Mouse (Mus musculus): ENCODE results near the gene Cacng7. TPM values are rescaled to one million over a fixed set of nuclear protein-coding genes. Genes with fewer than 3 reads are reported as not detected.
"Not testable (repeated sequence)": the region's sequence is repeated elsewhere in the genome, so short reads cannot be mapped to it uniquely, and the experiment has no call there.

Gene Cacng7
- total RNA-seq (2021) = 100 to 1,000 TPM; 115 to 121 TPM
- long read RNA-seq, experiment 1, partial matches to known transcripts = 0 of 5 reads
- long read RNA-seq, experiment 1, other reads (novel, unspliced or antisense) = 4 of 5 reads
- long read RNA-seq, experiment 2, partial matches to known transcripts = 0 of 4 reads
- long read RNA-seq, experiment 2, other reads (novel, unspliced or antisense) = 3 of 4 reads

DNA sequence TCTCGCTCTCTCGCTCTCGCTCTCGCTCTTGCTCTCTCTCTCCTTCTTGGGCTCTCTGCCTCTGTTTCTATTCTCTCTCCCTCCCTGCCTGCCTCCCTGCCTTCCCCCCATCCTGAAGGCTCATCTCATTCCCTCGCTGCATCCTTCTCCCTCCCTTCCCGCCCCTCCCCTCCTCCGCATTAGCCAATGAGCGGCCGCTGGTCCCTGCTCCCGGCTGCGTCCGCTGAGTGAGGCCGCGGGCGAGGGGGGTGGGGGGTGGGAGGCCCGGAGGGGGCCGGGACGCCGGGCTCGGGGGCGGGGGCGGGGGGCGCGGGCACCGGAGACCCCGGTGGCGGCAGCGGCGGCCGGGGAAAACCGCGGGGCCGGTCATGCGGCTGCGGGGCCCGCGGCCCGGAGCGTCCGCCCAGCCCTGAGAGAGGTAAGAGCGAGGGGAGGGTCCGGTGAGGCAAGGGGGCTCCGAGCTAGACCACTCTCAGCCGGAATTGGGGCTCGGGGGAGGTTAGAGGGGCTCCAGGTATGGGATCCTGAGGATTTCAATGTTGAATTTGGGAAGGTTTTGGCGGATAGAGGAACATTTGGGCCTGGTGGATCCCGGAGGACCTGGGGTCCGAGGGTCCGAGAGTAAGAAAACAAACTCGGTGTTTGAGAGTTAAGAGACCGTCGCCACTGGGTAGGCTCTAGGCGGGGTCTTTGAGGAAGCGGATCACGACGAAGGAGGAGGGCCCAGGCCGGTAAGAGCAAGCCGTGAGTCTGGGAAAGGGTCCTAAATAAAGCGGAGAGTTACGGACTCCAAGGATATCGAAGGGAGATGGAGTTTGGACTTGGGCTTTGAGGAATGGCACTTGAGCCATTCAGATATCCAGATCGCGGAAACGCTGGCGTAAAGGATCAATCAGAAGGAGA is at the start of gene Cacng7:
TSS of gene Cacng7 (plus strand) at position 337 of the 903 bp plus-strand sequence.
- DNase-seq (ENCODE audit: low spot score in 2 of 2) = peak; percentile 37 to 55

DNA sequence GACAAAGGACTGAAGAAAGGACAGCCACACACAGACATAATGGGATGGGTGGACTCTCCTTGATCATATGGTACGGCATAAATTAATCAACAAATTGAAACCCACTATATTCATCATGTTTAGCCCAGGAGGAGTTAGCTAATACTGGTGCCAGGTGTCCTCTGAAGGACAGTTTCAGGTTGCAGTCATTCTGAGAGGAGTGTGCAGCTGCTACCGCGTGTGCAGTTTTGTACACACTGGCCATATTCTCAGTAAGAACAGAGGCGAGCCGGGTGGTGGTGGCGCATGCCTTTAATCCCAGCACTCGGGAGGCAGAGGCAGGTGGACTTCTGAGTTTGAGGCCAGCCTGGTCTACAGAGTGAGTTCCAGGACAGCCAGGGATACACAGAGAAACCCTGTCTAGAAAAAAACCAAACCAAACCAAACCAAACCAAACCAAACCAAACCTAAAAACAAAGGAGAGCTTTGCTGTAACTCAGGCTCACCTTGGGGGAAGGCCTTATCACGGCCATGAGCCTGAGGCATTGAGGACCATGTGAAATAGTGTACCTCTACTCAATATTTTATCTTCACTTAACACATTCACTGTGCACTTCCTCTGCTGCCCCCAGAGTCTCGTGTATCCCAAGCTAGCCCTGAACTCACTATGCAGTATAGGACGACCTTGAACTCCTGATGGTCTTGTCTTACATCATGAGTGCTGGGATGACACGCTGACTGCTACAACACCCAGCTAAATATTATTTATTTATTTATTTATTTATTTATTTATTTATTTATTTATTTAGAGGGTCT is 49.5 kb upstream of the Cacng7 start:
- DNase-seq (ENCODE audit: low spot score in 2 of 2) = no peak

DNA sequence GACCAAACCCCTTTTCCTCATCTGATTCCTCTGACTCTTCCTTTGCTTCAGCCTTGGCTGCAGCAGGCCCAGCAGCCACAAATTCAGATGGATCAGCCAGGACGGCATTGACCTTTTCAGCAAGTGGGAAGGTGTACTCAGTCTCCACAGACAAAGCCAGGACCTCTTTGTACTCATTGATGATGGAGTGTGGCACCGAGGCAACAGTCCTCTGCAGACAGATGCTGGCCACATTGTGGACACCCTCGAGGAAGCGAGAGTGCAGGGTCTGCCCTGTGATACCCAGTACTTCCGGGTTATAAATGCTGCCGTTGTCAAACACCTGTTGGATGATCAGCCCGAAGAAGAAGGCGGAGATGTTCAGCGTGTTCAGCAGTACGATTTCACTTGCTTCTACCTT is 48.2 kb upstream of the Cacng7 start:
- no peak for DNase-seq (ENCODE audit: low spot score in 2 of 2)

DNA sequence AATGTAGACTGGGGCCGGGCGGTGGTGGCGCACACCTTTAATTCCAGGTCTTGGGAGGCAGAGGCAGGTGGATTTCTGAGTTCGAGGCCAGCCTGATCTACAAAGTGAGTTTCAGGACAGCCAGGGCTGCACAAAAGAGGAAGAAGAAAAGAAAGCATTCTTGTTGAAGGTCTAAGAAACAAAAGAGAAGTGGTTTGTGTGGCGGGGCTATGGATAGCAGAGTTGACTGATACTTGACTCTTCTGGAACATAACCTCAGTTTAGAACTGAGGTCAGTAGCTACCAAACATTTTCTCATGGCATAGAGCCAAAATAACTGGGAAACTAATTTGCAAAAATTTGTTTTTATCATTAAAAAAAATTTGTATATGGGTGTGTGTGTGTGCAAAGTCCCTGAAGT is 46.7 kb upstream of the Cacng7 start:
- no peak for DNase-seq (ENCODE audit: low spot score in 2 of 2)

DNA sequence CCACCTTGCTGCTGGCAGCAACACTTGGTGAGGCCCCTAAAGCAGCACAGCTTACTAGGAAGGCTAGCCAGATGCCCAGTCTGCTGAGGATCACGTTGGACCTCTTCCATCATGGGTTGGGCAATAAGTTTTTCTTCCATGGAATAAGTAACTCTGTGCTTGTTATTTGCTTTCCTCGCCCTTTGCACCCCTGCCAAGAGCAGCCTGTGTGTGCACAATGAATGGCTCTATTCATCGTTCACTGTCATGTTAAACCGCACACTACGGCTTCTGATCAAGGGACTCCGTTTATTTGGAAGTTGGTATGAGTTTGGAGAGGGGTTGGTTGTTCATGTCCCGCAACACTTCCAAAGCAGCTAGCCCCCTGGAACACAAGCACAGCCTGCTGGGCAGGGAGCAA is 45.6 kb upstream of the Cacng7 start:
- peak in 1 of 2 experiments; percentile 51 for DNase-seq (ENCODE audit: low spot score in 2 of 2)

DNA sequence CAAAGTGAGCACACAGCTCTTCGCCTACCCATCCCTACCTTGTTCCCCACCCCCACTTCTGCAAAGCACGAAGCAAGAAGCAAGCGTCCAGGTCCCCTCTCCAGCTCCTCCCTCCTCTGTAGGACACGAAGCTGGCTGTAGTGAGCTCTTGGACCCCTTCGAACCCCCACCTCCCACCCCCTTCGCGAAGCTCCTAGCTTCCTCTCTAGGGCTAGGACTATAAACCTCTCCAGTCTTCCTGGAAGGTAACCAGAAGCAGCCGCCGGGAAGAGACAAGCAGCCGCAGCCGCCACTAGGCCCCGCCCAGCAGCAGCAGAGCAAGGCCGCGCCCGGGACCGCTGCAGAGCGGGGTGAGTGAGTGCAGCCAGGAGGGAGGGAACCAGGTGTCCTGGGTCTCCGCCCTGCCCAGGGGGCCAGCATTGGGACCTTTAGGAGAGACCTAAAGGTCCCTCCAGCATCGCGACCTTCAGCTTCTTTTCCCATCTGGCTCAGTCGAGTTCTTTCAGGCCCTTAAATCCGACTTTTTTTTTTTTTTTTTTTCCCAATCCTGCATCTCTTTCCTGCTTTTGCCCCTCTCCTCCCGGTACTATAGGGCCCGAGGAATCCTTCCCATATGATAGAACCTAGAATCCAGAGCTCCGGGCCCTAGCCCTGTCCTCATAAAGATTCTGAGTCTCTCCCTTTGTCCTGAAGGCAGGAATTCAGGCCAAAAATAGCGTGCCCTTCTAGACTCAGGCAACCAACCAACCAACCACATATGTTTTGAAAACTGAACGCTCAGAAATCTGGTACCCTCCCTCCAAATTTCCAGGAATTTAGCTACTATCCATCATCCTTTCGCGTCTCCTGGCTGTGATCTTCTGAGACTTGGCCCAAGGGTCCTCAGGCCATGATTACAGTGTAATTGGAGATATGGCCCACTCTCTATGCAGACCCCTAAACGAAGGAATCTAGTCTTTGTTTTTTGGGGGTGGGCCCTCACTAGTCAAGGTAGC is 43.5 kb upstream of the Cacng7 start, which contains the start of the genes Myadm and Prkcg:
TSS of gene Myadm (plus strand) at position 105 of the 995 bp plus-strand sequence.
TSS of gene Prkcg (plus strand) at position 204 of the 995 bp plus-strand sequence.
- peak; percentile 58 to 61 for DNase-seq (ENCODE audit: low spot score in 2 of 2)

DNA sequence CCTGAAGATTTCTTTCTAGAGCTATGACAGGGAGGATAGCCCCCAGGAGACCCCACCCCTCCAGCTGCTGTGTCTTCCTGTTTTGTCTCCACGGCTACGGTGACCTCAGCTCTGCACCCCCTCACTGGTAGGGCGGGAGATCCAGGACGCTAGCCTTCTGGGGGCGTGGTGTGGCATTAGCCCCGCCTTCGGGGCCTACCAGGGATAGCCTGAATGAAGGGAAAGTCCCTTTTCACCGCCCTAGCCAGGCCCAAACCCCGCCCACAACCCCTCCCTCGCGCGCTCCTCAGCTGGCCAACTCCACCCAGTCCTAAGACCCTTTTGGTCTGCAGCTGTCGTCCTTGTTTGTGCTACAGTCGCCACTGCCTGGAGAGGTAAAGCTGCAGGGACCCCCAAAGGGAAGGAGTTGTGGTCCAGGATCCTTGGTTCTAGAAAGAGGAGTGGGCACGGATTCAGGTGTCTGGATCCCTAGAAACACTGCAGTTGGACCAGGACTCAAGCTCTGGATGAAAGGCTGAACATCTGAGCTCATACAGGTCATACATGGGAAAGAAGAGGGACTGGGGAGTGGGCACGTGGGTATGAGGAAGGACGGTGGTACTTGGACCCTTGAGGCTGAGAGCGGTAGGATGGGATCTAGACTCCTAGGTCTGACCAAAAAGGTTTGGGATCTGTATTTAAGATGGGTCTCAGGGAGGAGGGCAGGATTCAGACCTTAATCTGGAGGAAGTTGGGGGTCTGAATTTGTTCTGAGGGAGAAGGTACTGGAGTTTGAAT is 42.3 kb upstream of the Cacng7 start:
- peak; percentile 77 to 91 for DNase-seq (ENCODE audit: low spot score in 2 of 2)

DNA sequence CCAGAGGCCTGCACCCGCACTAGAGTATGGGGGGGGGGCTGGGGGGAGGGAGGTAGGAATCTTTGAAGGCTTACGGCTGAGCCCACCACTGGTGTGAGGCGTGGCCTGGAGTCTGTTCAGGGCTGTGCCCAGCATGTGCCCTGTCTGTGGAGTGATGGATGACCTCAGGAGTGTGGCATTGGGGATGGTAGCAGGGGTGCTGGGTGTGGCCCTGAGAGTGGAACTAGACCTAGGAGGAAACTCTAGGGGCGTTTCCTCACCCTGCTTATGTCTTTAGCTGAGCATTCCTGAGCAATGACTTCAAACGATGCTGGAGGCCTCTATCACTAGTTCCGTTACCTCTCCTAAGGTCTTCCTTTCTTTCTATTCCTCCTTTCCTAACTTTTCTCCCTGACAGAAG is 41.6 kb upstream of the Cacng7 start:
- no peak for DNase-seq (ENCODE audit: low spot score in 2 of 2)

DNA sequence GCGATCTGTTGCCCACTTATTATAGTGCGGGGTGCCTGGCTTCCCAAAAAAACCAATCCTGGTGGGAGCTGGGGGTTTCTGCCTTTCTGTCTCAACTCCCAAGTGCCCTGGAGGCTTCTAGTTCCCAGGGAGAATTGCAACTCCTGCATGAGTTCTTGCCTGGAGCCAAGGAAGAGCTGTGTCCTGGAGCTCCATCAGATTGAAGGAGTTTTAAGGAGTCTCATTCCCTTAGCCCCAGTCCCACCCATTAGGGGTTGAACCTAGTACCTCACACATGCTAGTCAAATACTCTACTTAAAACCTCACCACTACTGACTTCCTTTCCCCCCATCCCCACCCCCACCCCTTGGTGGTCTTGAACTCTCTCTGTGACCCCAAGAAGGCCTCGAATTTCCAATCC is 41.0 kb upstream of the Cacng7 start:
- no peak for DNase-seq (ENCODE audit: low spot score in 2 of 2)

DNA sequence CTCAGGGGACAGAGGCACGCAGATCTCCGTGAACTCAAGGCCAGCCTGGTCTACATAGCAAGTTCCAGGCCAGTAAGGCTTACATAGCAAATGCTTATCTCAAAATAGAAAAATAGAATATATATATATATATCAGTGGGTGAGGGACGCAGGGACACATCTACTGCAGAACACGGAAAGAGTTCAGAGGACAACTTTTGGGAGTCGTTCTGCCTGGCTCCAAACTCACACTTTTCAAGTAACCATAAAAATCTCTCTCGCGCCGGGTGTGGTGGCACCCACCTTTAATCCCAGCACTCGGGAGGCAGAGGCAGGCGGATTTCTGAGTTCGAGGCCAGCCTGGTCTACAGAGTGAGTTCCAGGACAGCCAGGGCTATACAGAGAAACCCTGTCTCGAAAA is 40.5 kb upstream of the Cacng7 start:
- not testable (repeated sequence) for DNase-seq (ENCODE audit: low spot score in 2 of 2)

DNA sequence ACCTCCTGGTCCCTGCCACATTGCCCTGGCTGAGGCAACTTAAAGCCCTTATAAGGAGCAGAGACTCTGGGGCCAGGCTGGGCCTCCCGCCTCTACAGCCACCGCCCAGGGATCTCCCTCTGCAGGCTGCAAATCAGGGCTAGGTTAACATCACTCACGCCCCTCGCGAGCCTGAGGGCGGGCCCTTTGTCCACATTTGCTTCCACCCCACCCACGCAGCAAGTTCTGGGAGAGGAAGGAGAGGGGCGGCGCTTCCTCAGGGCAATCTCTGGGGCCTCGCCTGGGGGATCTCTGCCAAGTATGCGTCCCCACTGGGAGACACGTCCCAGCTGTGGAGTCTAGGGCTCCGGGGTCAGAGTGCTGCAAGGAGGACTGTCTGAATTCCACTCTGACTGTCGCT is 40.0 kb upstream of the Cacng7 start:
- no peak for DNase-seq (ENCODE audit: low spot score in 2 of 2)

DNA sequence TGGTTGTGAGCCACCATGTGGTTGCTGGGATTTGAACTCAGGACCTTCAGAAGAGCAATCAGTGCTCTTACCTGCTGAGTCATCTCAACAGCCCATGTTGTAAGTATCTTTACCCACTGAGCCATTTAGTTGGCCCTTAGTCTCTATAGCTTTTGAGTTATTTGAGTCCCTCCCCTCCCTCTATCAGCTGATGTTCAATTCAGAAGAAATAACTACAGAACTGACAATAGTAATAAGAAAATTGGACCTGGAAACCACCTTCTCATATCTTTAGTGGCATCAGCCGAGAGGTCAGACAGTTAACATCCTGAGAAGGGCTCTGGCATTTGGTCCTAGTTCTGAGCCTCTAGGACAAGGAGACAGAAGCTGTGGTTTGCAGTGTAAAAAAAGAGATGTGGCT is 38.0 kb upstream of the Cacng7 start:
- DNase-seq (ENCODE audit: low spot score in 2 of 2) = no peak

DNA sequence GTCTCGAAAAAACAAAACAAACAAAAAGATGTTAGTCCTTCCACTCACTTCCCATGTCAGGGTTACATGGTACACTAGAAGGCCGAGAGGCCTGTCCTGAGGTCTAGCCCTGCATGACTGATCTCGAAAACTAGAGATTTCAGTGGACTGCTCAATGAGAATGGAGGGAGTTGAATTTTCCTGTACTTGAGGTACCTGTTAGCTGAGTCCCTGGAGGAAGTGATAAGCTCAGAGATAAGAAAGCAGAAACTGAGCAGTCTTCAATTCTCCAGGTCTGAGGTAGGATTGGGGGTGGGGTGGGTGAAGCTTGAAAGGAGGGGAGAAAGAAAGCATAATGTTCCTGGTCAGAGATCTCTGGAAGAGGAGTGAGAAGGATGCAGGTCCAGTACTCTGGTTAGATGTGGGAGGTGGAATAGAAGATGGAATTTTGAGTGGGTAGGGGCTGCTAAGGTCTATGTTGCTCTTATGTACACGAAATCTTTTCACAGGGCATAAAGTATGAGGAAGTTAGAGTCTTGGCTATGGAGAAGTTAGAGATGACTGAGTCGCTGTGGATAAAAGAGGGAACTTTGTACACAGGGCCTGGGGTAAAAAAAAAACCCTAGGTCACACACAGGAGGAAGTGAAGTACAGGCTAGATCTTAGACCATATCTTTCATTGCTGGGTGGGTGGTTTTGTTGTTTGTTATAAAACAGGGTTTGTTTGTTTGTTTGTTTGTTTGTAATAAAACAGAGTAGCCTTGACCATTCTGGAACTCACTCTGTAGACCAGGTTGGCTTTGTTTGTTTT is 37.2 kb upstream of the Cacng7 start:
- DNase-seq (ENCODE audit: low spot score in 2 of 2) = no peak

DNA sequence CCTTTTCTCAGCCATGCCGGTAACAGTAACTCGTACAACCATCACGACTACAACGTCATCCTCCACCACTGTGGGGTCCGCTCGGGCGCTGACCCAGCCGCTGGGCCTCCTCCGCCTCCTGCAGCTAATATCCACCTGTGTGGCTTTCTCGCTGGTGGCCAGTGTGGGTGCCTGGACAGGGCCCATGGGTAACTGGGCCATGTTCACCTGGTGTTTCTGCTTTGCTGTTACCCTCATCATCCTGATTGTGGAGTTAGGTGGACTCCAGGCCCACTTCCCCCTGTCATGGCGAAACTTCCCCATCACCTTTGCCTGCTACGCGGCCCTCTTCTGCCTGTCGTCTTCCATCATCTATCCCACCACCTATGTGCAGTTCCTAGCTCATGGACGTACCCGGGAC is 36.0 kb upstream of the Cacng7 start:
- DNase-seq (ENCODE audit: low spot score in 2 of 2) = no peak

DNA sequence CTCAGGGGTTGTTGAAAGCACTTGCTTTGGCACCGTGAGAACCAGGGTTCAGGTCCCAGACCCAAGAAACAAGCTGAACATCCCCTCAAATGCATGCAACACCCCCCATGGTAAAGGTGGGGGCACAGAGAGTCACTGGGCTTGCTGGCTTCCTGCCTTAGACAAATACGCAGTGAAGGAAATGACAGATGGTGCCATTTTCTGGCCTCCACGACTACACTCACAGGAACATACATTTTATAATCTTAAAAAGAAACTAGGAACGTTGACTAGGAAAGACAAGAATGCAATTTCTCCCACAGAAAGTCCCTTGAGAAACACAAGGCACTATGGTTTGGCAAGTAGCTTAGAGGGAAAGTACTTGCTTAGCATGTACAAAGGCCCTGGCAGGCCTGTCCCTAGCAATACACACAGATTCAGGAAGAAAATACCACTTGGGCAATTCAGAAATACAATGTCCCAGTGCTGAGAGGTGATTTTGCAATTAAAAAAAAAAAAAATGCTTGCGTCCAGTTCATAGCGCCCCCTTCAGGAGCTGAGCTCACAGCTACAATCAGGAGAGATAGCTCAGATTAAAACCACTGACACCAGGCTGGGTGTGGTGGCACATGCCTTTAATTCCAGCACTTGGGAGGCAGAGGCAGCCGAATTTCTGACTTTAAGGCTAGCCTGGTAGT is 32.7 kb upstream of the Cacng7 start:
- DNase-seq (ENCODE audit: low spot score in 2 of 2) = peak in 1 of 2 experiments; percentile 33

DNA sequence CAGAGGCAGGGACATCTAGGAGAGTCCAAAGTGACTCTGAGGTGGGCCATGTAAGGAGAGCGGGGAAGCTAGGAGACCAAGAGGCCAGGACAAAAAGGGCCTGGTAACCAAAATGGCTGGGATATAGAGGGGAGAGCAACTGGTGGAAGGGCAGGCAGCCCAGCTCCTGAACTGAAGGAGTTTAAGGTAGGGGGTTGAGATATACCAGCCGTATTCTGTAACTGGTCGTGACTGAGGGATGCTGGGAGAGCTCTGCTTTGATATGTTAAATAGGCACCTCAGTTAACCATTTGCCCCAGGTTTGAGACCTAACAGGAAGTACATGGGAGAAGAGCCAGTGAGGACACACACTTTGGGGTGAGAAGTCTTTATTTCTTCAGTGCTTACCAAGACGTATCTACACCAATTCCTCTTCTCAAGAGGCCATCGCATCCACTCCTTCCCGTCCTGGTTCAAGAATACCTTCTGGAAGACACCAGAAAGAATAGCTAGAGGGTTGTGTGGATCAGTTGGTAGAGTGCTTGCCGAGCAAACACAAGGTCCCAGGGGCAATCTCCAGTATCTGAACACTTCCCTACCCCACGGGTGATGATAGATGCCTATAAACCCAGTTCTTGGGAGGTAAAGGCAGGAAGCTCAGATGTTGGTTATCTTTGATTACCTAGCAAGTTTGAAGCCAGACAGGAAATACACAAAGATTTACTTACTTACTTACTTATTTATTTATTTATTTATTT is 31.7 kb upstream of the Cacng7 start:
- DNase-seq (ENCODE audit: low spot score in 2 of 2) = no peak

Measured in layer of hippocampus, postnatal 14 days (tissue).